Mouse (Mus musculus) CD4-positive, CD25-positive, alpha-beta regulatory T cell, adult 4 months (primary cell): ENCODE results near the gene Bahd1. TPM values are rescaled to one million over a fixed set of nuclear protein-coding genes. Genes with fewer than 3 reads are reported as not detected.

ENCODE experiments used
- ATAC-seq: one replicate; pipeline ENCODE4 v1.8.0; 2017
- polyA plus RNA-seq, 2 experiments: library from polyadenylated mRNA; unstranded; fragments of 100-300 nt; shearing (Covaris generic); gene quantifications; one replicate each; pipeline ENCODE4 v1.2.1; 2017

The Bahd1 gene
- polyA plus RNA-seq: 1 to 10 TPM; 2.5 to 3.8 TPM

DNA sequence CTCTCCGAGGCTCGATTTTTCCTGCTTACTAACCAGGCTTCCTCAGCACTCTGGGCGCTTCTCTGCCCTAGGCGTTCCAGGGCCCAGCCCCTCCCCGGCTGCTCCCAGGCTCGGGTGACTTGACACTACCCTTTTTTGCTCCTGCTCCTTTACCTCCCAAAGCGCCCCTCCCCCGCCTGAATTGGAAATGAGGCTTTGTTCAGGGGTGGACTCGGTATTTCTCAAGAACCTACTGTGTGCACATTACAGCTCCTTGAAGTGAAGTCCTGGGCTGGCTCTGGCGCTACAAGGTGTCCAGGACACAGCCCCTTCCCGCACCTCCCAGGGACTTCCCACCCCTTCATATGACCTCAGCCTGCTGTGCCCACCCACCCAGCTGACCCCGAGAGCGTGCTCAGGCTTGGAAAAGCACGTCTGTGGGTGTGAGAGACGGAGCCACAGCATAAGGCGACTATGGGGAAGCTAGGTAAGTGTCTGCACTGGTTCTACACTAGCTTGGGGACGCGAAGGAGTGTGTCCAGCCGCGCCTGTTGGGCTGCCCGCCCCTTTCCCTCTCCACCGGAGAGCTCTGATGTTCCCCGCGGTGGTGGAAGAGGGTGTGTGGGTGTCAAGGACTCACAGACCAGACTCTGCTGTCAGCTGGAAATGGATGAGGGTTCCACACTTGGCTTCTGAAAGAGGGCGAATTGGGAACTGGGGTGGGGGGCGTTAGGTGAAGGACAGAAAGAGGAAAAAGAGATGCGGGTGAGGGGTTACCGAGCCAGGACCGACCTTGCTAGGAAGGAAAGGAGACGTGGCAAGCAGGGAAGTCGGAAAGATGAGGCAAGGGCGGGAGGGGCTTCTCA, at the start of gene Bahd1:
Bahd1 (plus strand) TSS at position 397 of the 845 bp plus-strand sequence.
- no peak for ATAC-seq

DNA sequence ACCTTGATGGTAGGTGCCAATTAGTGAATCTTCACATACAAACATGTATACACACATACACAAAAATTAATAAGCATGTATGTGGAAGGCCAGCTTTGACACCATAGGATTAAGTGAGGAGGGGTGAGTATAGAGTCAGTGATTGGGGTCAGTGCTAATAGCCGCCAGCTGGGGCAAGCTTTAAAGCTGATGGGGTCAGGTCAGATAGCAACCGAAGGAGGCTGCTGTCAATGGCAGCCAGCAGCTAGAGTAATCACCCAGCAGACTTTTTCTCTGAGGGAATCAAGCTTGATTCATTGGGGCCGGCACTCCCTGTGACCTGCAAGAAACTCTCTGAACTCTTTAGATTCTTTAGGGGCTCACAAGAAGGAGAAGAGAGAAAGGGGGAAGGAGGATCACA, 48.4 kb upstream of the Bahd1 start:
- ATAC-seq: no peak

DNA sequence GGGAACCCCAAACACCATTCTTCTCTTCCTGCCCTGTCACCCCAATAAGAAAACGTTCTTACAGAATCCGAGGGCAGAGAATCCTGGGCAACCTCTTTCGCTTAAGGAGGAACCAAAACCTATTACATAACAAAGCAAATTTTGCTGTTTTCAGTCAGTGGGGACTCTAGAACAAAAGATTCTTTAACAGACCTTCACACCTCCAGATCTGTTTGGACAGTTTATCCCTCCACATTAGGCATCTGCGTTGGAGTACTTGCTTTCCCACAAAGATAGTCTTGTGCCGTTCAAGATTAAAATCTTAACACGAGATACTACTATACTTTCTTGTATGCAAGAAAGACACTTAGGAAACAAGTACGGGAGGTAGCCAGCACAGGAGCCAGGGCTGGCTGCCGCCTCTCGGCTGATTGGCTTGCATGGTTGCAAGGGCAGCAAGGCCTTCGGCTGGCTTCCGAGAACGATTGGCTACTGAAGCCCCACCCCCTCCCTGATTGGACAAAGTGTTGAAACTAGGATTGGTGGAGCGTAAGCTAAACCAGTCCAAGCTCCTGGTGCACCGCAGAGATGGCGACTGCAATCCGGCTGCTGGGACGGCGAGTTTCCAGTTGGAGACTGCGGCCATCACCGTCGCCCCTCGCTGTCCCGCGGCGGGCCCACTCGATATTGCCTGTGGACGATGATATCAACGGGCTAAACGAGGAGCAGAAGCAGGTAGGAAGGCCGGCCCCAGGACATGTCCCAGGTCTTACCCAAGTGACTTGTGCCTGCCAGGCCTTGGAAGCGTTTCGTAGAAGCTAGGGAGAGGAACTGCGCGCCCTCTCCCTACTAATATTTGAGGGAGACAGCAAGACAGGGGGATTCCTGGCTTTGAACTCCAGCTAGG, 38.5 kb upstream of the Bahd1 start, which contains the start of gene Ivd:
Ivd (plus strand) TSS at position 501 of the 886 bp plus-strand sequence.
- ATAC-seq: peak; percentile 100

DNA sequence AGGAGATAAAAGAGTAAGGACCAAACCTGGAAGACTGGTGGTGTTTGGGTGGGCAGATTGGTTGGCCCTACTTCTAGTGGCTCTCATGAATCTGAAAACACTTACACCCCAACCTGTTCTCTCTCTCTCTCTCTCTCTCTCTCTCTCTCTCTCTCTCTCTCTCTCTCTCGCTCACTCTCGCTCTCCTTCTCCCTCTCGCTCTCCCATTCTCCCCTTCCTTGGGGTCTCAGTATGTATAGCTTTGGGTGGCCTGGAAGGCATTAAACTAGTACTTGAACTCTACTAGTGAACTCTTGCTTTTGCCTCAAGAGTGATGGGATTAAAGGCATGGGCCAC, 37.9 kb upstream of the Bahd1 start:
- no peak for ATAC-seq

DNA sequence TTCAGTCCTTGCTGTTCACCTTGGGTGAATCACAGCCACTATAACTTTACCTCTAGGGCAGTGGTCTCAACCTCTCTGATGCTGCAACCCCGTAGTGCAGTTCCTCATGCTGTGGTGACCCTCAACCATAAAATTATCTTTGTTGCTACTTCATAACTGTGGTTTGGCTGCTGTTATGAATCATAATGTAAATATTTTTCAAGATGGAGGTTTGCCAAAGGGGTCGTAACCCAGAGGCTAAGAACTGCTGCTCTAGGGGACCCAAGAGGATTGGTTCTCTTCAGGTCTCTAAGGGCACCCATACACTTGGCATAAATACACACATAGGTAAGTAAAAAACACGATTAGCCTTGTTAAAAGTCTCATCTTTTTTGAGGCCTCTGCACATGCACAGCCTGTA, 29.6 kb upstream of the Bahd1 start:
- no peak for ATAC-seq

DNA sequence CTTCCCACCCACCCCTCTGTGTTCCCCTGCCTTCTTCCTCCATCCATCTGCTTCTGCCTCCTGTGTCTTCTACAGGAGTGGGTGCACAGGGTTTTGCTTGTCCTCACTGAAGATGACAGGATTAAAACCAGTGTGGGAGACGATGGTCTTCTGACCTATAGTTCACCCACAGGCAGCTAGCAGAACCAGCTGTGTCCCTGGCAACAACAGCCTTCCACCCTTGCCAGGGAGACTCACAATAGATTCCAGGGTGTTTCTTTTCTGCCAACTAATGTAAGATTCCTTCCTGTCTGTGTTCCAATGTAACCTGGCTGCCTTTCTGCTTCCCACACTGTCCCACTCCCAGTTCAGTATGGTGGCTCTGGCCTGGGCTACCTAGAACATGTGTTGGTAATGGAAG, 29.1 kb upstream of the Bahd1 start:
- no peak for ATAC-seq

DNA sequence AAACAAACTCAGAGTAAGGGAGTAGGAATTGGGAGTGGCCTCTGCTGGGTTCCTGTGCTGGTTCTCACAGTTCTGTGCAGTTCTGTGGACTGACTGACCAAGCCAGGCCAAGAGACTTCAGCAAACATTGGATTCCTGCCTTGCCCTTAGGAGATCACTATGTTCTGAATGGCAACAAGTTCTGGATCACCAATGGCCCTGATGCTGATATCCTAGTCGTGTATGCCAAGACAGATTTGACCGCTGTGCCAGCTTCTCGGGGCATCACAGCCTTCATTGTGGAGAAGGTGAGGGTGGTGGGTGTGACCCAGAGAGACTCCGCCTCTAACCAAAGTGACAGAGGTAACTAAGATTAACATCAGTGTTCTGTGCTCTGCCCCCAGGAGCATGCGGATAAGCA, 27.2 kb upstream of the Bahd1 start:
- ATAC-seq: no peak

DNA sequence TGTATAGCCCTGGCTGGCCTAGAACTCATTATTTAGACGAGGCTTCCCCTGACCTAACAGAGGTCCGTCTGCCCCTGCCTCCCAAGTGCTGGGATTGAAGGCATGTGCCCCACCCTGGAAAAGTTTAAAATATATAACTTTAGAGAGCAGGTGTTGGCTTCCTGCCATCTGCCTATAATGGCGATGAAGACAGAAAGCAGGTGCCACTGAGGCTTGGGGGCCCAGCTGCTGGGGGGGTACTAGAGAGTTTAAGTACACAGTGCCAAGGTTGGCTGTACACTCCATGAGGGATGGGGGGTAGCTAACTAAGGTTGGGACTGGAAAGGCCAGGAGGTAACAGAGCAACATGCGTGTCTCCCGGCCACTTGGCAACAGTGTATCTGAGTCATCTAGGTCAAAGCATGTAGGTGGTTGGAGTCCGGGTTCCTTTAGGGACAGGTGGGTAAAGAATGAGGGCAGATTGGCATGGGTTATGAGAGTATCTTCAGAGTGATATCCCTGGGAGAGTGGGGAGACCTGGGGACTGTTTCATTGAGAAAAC, 26.2 kb upstream of the Bahd1 start:
- ATAC-seq: no peak

DNA sequence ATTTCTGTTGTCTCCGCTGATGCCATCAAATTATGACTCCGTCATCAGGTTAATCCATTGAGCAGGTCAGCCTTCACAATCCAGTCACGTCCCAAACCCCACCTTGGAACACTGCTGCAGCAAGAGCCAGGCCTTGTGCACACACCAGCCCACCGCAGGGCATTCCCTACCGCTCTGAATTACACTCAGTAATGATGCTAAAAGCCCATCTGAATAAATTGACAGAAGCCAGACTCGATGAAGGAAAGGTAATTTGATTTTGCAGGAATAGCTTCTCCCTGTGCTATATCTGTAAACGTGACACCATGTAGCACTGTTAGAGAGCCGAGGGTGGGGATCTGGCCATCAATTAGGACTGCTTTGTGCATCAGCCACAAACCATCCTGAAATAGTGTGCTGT, 24.9 kb upstream of the Bahd1 start:
- no peak for ATAC-seq

DNA sequence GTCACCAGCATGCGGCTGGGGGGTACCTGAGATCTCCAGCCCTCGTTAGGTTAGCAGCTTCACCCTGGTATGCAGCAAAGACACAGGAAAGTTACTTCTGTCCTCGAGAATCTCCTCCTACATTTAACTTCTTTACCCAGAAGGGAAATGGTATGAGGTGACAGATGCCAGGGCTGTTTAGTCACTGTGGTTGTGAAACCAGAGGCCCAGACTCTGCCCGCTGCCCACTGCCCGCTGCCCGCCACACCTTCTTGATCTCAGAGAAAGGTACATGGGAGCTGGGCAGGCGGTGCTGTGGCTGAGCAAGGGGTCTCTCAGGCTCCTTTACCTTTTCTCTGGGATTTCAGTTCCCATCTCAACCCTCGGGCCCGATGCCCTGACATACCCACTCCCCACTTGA, 23.7 kb upstream of the Bahd1 start:
- ATAC-seq: no peak

DNA sequence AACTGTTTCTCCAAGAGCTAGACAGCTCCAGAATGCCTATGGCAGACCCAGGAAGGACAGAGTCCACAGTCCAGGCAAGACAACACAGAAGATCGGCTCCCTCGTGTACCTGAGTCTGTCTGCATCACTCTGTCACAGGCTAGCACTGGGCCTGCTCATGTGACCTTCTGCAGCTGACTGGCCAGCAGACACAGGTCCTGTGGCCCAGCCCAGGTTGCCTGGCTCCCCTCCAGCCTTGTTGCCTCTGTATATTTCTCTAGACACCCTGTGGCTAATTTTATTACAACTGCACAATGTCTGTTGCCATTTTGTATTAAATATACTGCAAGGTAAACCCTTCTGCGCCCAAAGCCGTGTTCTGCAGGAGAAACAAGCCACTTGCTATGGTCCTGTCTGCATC, 19.2 kb upstream of the Bahd1 start:
- ATAC-seq: no peak

DNA sequence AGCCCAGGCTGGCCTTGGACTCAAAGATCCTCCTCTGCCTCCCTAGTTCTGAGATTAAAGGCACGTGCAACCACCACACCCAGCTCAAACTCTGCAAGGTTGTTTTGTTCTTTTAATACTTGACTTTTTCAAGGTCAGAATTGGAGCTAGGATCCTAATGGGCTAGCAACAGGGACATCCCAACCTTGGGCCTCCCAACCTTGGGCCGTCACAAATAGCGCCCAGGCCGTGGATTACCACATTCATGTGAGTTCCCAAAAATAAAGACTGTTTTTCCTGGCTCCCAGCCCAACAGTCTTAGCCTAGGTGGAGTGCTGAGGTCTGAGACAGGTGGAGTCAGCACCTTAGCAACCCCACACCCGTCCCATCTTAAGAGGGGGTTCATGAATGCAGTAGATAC, 18.2 kb upstream of the Bahd1 start:
- ATAC-seq: no peak

DNA sequence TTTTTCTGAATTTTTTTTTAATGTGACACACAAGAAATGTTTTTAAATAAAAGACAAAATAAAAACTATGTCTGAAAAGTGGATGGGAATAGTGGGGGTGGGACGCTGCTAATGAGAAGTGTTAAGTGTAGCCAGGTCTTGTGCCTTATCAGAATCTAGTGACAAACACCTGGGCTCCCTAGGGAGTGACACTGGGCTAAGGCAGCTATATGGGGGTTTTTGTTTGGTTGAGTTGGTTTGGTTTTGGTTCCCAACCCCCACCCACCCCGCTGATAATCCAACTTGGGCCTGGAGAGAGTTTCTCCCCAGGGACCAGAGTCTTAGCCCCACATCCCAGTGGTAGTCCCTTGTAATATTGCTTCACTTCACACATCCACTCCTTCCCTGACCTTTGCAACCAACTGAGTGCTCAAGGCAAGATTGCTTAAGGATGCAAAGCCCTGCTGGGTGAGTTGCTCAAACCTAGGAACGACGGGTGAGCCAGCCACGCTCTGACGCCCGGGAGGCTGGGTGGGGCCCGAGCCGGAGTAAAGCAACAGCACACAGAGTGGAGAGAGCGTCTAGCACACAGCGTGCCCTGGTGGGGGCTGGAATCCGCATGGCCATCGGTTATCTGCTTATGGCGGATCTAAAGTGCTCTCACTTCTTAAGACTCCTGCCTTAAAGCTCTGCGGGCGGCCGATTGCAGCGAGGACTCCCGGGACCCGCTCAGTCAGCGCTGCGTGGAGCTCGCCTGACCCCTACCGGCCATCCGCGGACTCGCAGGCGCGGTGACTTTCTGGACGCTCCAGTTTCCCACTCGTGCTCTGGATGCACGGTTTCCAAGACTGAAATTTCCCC, 17.1 kb upstream of the Bahd1 start:
- ATAC-seq: peak; percentile 93

DNA sequence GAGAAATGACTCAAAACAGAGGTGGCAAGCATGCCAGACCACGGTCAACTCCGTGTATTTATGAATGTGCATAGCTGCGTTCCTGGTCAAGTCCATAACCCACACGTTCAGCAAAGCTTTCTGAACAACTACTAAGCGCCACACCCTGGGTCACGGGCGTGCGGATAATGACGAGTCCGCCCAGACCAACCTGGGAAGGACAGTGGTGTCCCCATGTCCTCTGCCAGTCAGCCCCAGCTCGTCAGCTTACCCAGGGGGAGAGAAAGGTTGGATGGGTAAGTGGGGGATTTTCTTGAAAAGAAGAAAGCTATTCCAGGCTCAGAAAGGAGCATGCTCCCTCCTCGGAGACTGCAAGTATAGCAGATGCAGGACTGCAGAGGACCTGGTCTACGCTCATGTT, 12.7 kb upstream of the Bahd1 start:
- ATAC-seq: no peak

DNA sequence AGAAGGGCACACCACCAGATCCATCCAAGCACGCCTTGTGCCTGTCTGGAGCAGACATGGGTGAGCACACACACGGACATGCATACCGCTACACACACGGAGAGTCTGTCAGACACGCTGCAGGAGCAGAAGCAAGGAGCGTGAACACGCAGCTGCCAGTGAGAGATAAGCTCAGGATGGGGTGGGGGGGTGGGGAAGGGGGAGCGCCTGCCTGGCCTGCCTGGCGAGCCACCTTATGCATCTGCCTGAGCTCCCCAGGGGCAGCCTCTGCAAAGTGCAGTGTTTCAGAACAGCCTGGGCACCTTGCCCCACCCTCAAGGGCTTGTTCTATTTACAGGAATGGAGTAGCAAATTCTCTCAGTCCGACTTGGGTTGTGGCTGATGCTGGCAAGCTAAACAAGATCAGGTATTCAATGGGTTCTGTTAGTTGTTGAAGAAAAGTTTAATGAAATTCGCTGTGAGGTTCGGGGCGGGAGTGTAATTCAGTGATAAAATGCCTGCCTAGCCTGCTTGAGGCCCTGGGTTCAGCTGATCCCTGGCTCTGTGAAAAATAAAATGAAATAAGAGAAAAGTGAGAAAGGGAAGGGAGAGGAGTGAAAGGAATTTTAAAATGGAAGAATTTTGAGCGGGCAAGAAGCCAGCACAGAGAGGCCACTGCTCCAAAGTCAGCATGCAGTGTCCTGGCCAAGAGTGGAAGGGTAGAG, 12.2 kb upstream of the Bahd1 start:
- no peak for ATAC-seq

DNA sequence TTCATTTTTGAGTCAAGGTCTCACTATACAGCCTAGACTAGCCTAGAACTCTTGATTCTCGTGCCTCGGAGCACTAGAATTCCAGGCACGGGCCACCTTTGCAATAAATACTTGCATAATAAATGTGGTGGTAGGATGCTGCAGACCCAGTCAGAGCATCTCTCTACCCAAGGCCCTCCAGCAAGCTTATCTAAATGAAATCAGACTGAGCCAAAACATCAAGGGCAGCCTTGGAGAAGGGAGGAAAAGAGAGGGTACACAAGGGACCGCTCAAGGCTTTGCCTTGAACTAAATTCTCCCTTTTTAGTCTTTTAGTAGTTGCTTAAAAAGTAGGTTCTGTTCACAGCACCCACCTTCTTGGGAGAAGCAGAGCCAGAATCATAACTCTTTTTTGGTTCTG, 9.0 kb upstream of the Bahd1 start:
- no peak for ATAC-seq

DNA sequence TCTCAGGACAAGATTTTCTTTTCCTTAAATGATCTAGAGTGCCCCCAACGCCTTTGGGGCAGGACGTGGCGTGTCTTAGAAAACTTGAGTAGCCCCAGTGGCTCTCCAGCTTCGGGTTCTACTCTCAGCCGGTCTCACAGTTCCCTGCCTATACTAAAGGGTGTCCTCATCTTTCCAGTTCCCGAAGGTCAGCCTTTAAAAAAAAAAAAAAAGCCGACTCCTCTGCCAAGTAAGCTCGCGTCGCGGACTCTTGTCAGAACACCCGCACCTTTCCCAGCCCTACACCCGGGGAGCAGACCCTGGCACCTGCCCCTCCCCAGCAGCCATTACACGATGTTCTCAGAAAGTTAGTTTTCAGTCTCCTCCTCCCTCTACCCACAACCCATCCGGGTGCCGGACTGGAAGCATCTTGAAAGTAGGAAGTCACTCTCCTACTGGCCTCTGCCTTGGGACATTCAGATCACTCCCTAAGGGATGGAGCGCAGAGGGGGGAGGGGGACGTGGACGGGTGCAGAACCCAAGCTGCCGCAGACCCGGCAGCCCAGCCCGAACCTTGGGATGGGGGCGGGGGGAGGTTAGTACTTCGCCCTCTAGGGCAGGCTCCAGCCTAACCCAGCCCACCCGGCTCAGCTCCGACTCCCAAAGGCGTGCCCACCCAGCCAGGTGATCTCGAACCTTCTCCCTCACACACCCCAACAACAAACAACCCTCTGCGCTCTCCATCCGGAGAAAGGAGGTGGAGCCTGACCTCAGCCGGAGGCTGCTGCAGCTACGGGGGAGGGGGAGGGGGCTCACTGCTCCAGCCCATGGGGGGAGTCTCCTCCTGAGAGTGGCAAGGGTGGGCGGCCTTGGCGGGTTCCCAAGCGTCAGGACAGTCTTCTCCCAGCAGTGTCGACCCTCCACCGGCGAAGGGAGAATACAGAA, 3.9 kb upstream of the Bahd1 start:
- peak; percentile 61 for ATAC-seq

DNA sequence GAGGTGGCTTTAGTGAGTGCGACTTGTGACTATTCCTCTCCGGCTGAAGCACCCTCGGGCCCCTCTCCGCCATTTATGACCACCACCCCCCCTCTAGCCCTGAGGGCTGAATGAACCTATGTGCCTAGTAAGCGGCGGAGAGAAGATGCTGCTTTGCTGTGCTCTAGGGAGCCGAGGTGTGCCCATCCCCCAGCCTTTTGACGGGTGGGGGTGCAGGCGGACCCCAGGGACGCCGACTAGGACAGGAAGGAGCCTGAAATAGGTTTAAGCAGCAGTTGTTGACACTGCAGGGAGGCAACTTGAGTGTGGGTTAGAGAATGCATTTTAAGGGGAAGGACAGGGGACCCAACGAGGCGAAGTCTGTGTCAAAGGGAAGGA, 3.3 kb upstream of the Bahd1 start:
- peak; percentile 9 for ATAC-seq

DNA sequence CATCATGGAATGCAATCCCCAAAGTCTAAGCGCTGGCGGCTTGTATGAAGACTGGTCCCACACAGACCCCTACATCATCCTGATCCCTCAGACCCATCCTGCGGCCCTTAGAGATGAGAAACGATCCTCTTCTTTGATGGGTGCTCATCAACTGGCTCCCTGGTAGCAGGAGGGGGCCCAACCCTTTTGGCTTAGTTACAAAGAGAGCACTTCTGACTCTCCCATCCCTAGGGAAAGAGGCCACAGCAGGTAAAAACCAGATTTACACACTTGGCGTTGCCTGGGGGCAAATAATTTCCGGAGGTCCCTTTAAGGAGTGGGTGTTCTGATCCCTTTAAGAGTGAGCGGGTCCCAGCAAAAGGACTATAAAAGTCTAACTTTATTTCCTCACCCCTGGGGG, 2.8 kb upstream of the Bahd1 start:
- no peak for ATAC-seq

DNA sequence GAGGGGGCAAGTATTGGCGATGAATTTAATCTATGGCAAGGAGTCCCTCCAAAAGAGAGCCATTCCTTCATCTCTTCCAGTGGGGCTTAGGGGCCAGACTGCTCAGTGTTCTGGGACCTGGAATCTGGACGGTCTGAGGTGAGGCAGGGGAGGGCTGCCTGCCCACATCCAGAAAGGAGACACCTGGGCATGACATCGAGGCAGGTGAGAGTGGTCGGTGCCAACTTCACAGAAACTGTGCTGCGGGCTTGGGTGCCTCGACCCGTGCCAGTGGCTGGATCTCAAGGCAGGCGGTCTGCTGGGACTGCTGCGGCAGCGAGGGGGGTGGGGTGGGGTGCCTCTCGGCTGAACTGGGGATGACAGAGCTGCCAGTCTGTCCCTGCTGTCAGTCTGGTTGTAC, 2.4 kb upstream of the Bahd1 start:
- ATAC-seq: no peak

DNA sequence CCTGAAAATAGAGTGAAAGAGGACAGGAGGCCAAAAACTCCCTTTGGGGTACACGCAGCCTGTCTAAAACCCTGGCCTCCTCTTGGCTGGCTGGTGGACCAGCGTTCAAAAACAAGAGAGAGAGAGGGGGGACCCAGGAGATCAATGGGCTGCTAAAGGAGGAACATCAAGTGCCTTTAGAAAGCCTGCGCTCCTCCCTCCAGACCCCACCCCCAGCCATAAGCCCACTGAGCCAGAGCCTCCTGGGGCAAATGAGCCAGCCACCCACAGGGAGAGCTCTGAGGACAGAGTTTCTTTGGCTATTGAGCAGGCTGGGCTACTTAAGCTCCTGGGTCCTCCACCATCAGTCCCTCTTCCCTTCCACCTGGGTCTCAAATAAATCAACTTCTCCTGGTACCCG, 1.4 kb upstream of the Bahd1 start:
- ATAC-seq: no peak
